Mouse (Mus musculus): ENCODE measurements around the gene Ctnnd1.

Gene Ctnnd1

DNA sequence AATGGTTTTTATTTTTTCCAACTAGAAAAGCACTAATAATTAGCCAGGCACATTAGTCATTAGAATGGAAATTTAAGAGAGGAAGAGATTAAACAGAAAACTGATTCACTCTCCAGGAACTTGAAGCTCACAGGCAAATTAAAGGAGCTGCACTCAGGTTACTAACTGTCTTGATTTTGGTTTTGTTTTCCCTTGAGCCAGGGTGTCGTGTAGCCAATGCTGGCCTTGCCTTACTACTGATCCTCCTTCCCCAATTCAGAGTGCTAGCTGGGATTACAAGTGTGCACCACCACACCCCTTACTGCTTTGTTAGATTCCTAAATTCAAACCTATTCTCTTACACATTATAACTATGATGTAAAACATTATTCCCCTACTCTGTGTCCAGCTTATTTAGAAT lies 42.7 kb downstream of the Ctnnd1 start:
- no peak for DNase-seq (ENCODE audit: extremely low spot score)

DNA sequence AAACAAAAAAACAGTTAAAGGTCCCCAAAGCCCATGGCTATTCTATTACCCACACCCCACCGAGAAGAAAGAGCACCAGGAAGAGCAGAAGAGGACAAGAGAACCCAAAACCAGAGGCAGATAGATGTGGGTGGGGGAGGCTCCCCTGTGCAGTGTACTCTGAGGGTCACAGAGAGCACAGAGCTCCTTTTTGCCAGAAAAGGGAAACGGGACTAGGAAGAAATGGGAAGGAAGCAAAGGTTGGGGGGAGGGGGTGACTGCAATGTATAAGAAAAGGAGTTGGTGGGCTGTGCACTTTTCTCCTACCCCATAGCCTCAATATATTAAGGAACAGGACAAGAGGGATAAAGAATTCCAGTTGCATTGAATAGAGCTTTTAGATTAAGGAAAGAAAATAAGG lies 49.6 kb downstream of the Ctnnd1 start:
- no peak for DNase-seq (ENCODE audit: extremely low spot score)

DNA sequence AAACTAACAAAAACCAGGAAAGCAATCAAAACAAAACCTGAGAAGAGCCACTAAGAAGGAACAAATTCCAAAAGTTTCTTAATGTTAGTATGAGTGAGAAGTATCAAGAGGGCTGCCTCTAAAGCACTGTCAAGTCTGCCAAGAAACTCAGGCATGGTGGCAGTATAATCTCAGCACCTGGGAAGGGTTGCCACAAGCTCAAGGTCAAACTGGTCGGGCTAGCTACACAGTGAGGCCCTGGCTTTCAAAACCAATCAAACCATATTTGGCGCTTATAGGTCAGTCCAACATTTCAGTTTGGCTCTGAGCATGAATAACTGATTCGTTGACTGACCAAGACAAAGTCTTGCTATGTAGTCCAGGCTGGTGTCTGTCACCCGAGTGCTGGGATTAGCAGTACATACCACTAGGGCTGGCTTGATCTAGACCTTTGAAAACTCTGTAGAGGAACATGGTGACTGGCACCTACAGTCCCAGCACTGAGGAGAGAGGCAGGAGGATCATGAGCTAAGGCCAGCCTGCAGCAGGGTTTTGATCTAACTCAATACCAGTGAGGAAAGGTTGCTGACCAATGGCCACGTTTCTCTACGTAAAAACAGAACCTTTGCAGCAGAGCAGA lies 51.2 kb downstream of the Ctnnd1 start:
- DNase-seq (ENCODE audit: extremely low spot score): no peak

DNA sequence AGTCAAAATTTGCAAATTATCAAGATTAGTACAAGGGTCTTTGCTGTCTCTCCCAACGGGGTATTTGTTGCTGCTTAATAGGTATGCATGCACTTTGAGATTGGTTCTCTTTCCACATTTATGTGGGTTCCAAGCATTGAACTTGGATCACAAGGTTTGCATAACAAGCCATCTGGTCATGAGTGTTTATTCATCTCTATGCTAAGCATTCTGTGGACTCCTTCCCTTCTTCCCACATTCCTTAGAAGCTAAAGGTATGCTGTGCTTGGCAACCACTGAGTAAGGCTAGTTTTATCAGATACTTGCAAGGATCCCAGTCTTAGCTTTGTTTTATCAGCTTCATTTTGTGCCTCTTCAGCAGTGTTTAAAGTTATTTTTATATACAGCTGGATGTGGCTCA lies 53.4 kb downstream of the Ctnnd1 start:
- no peak for DNase-seq (ENCODE audit: extremely low spot score)

DNA sequence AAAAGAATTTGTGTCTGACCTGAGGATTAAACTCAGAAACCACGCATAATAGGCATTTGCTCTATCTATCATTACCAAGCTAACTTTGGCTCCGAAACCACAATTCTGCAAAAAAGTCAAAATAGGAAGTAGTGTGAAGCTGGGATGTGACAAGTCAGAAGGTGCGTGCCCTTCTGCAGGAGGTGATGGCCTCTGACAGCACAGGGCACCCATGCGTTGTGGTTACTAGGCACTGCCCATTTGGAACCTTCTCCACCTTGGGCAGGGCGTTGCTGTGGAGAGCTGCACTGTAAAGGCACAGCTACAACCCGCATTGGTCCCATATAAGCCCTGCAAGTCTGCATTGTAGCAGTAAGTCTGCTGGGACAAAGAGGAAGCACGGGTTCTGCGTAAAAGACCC lies 57.8 kb downstream of the Ctnnd1 start:
- DNase-seq (ENCODE audit: extremely low spot score): no peak

DNA sequence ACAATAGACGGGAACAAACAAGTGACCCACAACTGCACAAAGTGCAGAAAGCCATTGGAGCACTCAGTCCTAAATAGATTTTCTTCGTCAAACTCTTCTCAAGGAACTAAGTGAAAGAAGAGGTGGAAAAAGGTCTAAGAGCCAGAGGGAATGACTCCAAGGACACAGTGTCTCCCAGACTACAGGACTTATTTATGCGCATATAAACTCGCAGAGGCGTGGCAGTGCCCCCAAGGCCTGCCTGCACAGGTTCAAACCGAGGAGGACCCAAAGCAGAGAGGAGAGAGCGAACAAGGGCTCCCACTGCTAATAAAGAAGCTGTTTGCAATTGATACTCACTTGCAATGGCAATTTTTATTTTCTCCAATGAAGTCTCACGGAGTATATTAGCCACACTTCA lies 64.9 kb downstream of the Ctnnd1 start:
- no peak for DNase-seq (ENCODE audit: extremely low spot score)

DNA sequence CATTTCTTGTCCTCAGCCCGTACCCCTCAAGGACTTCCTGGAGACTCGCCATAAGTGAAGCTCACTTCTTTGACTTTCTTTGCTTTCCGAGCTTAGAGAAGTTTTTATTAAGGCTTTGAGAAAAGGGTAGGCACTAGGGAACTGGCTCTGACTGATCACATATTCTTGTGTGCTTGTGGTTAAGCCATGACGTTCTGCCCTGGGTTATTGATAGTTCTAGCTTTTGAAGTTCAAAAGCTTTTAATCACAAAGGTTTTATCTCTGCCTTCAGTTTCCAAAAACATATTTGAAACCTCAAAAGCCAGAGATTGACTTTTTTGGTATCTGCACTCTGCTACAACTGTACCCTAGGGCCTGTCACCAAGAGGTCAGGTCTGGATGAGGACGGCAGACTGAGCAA lies 68.3 kb downstream of the Ctnnd1 start:
- no peak for DNase-seq (ENCODE audit: extremely low spot score)

DNA sequence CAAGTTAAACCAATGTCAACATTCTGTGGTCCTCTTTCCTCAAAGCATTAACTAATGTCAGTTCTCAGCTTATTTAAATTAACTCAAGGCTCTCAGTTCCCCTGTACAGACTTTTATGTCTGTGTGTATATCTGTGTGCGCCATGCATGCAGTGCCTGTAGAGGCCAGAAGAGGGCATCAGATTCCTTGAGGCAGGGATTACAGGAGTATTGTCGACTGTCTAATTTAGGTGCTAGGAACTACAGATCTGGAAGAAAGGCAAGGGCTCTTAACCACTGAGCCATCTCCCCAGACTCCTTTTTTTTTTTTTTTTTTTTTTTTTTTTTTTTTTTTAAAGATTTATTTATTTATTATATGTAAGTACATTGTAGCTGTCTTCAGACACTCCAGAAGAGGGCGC lies 69.4 kb downstream of the Ctnnd1 start:
- DNase-seq (ENCODE audit: extremely low spot score): no peak

DNA sequence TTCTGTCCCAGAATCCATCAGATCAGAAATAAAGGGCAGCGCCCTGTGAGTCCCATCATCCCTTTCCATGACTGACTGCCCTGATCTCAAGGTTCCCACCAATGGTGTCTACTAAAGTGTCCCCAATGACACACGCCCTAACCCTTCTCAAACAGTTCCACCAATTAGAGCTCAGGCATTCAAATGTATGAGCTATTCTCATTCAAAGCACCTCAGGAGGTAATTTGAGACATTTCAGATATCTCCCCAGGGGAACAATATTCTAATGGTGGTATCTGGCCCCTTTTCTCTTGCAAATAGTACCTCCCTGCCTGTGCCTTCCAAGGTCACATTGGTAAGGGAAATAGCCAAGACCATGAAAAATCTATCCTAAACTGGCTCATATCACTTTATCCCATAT lies 71.3 kb downstream of the Ctnnd1 start:
- DNase-seq (ENCODE audit: extremely low spot score): no peak

DNA sequence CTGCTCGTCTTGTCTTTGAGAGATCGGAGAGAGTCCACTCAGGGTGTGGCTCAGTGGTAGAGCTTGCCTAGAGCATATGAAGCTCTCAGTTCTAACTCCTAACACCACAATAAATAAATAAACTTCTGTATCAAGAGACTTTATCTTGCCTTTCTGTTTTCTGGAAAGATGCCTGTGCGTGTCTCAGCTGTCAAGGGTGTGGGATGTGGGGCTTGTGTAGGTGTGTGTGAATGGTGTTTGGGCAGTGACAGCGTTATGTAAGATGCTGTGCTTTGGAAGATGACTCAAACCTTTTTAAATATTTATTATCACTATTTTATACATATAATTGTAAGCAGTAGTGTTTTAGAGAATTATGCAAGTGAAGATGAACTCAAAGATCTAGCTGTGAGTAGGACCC lies 76.4 kb downstream of the Ctnnd1 start:
- no peak for DNase-seq (ENCODE audit: extremely low spot score)

DNA sequence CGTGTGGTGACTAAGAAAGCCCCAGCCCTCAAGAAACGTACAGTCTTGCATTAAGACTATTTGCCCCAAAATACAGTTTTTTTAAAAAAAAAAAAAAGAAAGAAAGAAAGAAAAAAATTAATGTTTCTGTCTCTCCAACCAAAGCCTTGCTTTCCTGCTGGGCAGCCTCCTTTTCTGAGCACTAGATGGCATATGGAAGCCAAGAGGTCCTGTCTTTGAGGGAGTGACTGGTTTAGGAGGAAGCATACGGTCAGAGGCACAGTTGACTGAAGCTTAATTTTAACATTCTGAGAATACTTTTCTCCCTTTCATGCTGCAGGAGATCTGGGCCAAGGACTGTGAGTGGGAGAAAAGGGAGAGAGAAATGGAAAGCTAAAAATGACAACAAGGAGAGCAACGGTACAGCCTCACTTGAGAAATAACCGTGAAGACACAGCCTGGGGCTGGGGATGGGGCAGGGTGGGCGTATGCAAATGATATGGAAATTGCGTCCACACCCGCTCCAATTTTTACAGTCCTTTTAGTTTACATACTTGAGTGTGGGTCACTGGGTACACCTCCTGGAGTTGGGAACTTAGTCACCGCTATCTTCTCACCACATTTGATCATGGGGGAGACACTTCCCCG lies 93.6 kb downstream of the Ctnnd1 start:
- peak; percentile 20 for DNase-seq (ENCODE audit: extremely low spot score)

DNA sequence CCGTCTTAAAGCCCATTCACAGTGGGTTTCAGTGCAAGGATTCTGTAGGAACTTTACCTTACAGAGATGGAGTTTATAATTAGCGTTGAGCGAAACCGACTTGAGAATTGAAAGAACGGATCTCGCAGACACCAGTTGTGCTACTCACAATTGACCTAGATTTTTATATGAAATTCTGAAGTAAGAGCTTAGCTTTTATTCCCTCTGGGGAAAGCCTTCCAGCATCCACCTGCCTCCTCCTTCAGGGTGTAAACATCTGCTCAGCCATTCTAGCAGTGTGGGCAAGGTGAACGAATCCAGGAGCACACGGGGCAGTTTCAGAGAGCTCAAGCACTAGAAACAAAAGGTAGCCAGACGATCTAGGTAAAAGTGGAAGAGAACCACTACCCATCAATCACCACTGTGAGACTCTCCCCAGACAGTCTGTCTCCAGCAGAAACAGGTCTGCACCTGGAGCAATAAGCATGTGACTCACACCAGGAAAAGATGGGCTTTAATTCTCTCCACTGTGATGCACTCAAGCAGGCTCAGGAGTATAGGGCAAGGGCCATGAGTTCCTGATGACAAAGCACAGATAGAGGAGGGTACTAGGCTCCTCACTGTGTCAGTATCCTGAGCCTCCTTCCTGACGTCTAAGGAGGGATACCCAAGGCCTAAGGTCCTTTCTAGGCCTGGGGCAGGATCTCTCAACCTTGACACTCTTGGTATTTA lies 99.0 kb downstream of the Ctnnd1 start:
- no peak for DNase-seq (ENCODE audit: extremely low spot score)
